Mouse (Mus musculus): ENCODE data around the gene Olfr1392.

DNA sequence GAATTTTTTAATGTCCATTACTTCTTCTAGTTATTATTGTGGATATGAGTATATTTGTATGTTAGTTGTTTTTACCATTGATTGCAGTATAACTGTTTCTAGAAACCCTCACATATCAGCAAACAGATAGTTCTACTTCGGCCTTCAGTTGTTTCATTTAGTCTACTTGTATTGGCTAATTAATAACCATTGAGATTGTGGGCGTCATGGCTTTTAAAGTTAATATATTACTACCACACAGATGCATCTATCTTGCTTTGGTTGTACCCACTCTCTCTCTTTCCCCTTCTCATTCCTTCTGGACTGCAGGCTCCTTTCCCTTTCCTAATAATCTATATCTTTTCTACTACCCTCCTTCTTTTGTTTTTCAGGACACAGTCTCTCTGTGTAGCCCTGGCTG, 25.8 kb upstream of the Olfr1392 start:
- TF ChIP-seq MAX (IDR thresholded peaks at IDR 0.05; ENCODE audit: low read depth) = no peak
- no peak for TF ChIP-seq USF1 (IDR thresholded peaks at IDR 0.05; ENCODE audit: low read depth)
- TF ChIP-seq POLR2A (IDR thresholded peaks at IDR 0.05; ENCODE audit: insufficient read length, low read depth) = no peak
- TF ChIP-seq E2F4 (IDR thresholded peaks at IDR 0.05; ENCODE audit: insufficient read depth) = no peak

All from myocyte (in vitro differentiated cells).